Mouse (Mus musculus) small intestine, adult 2 months (tissue): ENCODE measurements around the gene Ccnl2. TPM values are rescaled to one million over a fixed set of nuclear protein-coding genes. Genes with fewer than 3 reads are reported as not detected.

ENCODE experiments used
- H3K27ac ChIP-seq: fragments of 200-500 bp; 2 replicates; pipeline ENCODE4 v1.5.1; 2012; ENCODE audit warnings: low read depth, low read length, control low read depth, inconsistent platforms; ENCODE audit not compliant: insufficient read depth
- H3K27me3 ChIP-seq: fragments of 200-500 bp; 2 replicates; pipeline ENCODE4 v1.6.1; 2012; ENCODE audit warnings: mild to moderate bottlenecking, moderate library complexity, low read length, inconsistent platforms; ENCODE audit not compliant: control insufficient read depth, insufficient read depth
- H3K36me3 ChIP-seq: fragments of 200-500 bp; 2 replicates; pipeline ENCODE4 v1.6.1; 2012; ENCODE audit warnings: mild to moderate bottlenecking, low read length, control low read depth, inconsistent platforms; ENCODE audit not compliant: control insufficient read depth, insufficient read depth
- H3K4me1 ChIP-seq: fragments of 200-500 bp; 2 replicates; pipeline ENCODE4 v1.6.1; 2012; ENCODE audit warnings: low read length, inconsistent platforms, mixed read lengths; ENCODE audit not compliant: control insufficient read depth, insufficient read depth, insufficient read length
- H3K4me3 ChIP-seq: fragments of 200-500 bp; 2 replicates; pipeline ENCODE4 v1.5.1; 2012; ENCODE audit warnings: low read depth, mild to moderate bottlenecking, control low read depth, inconsistent platforms, low read length, moderate library complexity
- CTCF ChIP-seq: fragments of 200-500 bp; IDR thresholded peaks from 2 replicates; pipeline ENCODE4 v1.5.1; 2012; ENCODE audit warnings: low read depth, mild to moderate bottlenecking, control low read depth, inconsistent platforms, low read length, moderate library complexity, mixed read lengths; ENCODE audit not compliant: insufficient replicate concordance, insufficient read length; ENCODE audit errors: extremely low read depth
- POLR2A ChIP-seq: fragments of 200-500 bp; IDR thresholded peaks from 2 replicates; pipeline ENCODE4 v1.6.1; 2012; ENCODE audit warnings: low read depth, mild to moderate bottlenecking, control low read depth, inconsistent platforms, low read length, moderate library complexity
- WGBS: fragments of 180-500 bp; shearing (Covaris S2); methylation state at CpG from one replicate; pipeline ENCODE4 v1.1.7; 2018; 5-methylcytosine and 5-hydroxymethylcytosine counted together
- polyA plus RNA-seq: library from polyadenylated mRNA; depleted of rRNA; stranded (reverse); fragments of >200 nt; gene quantifications from 2 replicates; pipeline ENCODE4 v1.2.3, GENCODE M21; 2012

Ccnl2 gene
- polyA plus RNA-seq, 1 experiment = 31.3 TPM

DNA sequence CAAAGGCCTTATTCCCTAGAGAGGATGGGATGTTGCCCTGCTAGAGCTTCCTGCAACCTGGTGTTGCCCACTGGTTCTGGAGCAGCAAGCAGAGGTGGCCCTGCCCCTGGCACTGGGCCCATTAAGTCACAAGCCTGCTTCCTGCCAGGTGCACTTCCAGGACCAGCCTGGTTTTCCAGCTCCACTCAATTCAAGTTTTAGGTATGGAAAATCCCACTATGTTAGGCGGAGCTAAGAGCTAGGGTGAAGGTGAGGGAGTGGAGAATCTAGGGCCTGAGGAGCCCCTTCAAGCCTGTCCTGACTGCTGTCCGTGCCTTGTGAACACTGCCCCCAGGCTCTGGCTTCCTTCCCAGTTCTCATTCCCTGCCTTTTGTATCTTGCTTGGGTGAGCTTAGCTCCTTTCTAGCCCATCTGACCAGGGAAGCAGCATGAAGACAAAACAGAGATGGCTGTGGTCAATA is 39.7 kb downstream of the Ccnl2 start:
- Histone ChIP-seq H3K36me3 (peaks cover 30% of the 10 kb centered on the region), H3K27me3 (no peaks in the 10 kb centered on the region), H3K27ac (no peak overlapping the region), H3K4me3 (no peak overlapping the region), H3K4me1 (peaks cover 27% of the 10 kb centered on the region)
- 45% methylated on average over 2 of the region's 2 CpGs for WGBS
- TF ChIP-seq POLR2A (no peak), CTCF (no peak)

DNA sequence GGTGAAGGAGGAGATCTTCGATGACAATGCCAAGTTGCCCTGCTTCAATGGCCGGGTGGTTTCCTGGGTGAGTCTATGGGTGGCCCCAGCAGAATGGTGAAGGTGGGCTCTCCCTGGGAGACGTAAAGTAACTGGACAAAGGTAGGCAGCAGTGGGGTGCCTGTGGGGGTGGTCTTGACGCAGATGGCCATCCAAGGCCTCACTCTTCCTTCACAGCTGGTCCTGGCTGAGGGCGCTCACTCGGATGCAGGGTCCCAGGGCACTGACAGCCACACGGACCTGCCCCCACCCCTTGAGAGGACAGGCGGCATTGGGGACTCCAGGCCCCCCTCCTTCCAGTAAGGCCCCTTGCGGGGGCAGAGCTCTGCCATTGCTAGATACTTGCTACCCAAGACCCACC is 41.1 kb downstream of the Ccnl2 start:
- TF ChIP-seq CTCF (no peak), POLR2A (no peak)
- H3K36me3 ChIP-seq = peaks cover 40% of the 10 kb centered on the region
- H3K4me1 ChIP-seq = peaks cover 26% of the 10 kb centered on the region
- 90% methylated on average over 9 of the region's 9 CpGs for WGBS
- no peak overlapping the region for H3K27ac ChIP-seq
- H3K27me3 ChIP-seq = no peaks in the 10 kb centered on the region
- no peak overlapping the region for H3K4me3 ChIP-seq

DNA sequence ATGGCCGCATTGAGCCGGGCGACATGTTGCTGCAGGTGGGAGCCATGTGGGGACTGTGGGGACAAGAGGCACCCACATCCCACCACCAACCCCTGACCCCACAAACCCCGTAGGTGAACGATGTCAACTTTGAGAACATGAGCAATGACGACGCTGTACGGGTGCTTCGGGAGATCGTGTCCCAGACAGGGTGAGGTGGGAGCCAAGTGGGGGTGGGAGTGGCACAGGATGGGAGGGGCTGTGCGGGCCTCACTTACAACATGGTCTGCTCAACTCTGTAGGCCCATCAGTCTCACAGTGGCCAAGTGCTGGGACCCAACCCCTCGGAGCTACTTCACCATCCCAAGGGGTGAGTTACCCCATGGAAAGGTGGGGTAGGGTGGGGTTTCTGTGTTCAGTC is 42.7 kb downstream of the Ccnl2 start:
- WGBS = 92% methylated on average over 12 of the region's 12 CpGs
- H3K4me1 ChIP-seq = peaks cover 12% of the 10 kb centered on the region; the same call in 1 of the 2 replicates
- TF ChIP-seq CTCF (no peak), POLR2A (no peak)
- H3K36me3 ChIP-seq = peaks cover 48% of the 10 kb centered on the region
- no peaks in the 10 kb centered on the region for H3K27me3 ChIP-seq
- H3K27ac ChIP-seq = no peak overlapping the region
- H3K4me3 ChIP-seq = no peak overlapping the region

DNA sequence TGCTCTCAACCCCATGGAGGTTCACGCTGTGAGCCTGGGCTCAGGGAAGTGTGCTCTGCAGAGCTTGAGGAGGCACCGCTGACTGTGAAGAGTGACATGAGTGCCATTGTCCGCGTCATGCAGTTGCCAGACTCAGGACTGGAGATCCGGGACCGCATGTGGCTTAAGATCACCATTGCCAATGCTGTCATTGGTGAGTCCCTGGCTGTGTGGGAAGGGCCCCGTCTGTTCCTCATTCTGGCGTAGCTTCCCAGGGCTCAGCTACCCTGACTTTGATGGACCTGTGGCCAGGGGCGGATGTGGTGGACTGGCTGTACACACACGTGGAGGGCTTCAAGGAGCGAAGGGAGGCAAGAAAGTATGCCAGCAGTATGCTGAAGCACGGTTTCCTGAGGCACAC is 43.8 kb downstream of the Ccnl2 start:
- 92% methylated on average over 12 of the region's 12 CpGs for WGBS
- no peak overlapping the region for H3K4me3 ChIP-seq
- H3K4me1 ChIP-seq = peaks cover 10% of the 10 kb centered on the region; the same call in 1 of the 2 replicates
- peaks cover 52% of the 10 kb centered on the region for H3K36me3 ChIP-seq
- no peak overlapping the region for H3K27ac ChIP-seq
- TF ChIP-seq CTCF (no peak), POLR2A (no peak)
- no peaks in the 10 kb centered on the region for H3K27me3 ChIP-seq

DNA sequence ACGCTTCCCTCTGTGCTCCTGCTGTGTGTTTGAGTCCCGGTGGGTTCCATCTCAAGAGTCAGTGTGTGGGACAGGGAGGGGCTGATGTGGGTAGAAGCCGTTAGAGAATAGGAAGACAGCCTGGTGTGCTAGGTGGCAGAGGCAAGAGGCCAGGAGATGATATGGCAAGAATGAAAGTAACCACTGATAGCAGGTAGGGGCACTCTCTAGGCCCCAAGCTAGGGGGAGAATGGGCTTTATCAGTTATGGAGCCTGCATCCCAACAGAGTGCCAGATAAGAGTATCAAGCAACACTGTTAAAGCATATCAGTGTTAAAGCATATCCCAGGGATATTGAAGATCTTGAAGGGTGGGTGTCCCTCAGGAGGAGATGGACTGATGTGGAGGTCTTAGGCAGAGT is 44.6 kb downstream of the Ccnl2 start:
- Histone ChIP-seq H3K4me3 (no peak overlapping the region), H3K27me3 (no peaks in the 10 kb centered on the region), H3K4me1 (peaks cover 3% of the 10 kb centered on the region; the same call in 1 of the 2 replicates), H3K36me3 (peaks cover 52% of the 10 kb centered on the region), H3K27ac (no peak overlapping the region)
- TF ChIP-seq CTCF (no peak), POLR2A (no peak)
- 88% methylated on average over 3 of the region's 3 CpGs for WGBS

DNA sequence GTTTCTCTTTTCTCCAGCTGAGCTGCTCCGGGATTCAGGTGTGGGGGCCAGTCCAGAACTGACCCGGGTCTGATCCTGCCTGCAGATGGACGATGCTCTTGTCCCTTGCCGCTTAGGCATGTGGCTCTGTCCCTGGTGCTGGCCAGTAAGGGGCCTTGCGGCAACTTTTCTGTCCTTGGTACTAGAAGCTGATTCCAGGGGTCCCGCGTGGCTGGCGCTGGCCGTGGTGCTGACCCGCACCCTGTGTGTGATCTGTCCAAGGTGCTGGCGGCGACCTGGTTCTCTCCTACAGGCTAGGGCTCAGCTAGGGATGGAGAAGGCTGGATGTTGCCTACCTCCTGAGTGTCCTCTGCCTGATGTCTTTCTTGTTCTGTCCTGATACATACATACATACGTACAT is 47.0 kb downstream of the Ccnl2 start:
- peaks cover 48% of the 10 kb centered on the region for H3K36me3 ChIP-seq

DNA sequence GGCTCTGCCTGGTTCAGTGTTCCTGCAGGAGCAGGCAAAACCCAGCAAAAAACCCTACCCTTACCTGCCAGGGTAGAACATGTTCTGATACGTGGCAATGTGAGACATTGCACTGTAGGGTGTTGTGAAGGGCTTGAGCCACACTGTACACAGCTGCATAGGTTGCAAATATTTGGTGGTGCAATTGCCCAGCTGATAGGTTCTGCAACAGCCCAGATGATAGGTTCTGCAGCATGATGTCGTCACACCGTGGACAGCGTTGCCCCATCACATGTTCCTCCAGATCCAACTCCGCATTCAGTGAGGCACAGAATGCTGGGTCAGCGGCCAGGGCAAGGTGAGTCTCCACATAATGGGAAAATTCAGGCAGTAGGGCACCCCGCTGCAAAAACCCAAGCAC is 49.5 kb downstream of the Ccnl2 start:
- Histone ChIP-seq H3K4me3 (no peak overlapping the region), H3K4me1 (no peaks in the 10 kb centered on the region), H3K27me3 (no peaks in the 10 kb centered on the region), H3K27ac (no peak overlapping the region), H3K36me3 (peaks cover 42% of the 10 kb centered on the region)
- 85% methylated on average over 7 of the region's 7 CpGs for WGBS
- TF ChIP-seq POLR2A = no peak

More for the DNA sequence above, 47.0 kb downstream of the Ccnl2 start:
- TF ChIP-seq CTCF = no peak
- no peak for TF ChIP-seq POLR2A
- Histone ChIP-seq H3K27me3 (no peaks in the 10 kb centered on the region), H3K4me1 (no peaks in the 10 kb centered on the region), H3K27ac (no peak overlapping the region), H3K4me3 (no peak overlapping the region)
- WGBS = 41% methylated on average over 13 of the region's 13 CpGs

DNA sequence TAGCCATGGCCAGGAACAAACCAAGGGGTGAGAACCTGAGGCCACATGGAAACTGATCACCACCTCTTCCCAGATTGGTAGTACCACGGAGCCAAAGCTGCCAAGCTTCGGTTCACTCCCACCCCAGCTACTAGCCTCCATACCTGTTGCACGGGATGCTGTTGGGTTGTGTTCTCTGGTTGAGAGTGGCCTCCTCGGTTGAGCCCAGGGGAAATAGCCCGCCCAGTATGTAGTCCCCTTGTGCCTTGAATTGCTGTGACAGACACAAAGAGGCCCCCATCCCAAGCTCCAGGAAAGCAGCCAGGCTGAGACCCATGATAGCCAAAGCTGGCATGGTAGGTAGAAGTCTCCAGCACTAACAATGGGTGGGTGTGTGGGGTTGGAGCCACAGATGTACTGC is 50.7 kb downstream of the Ccnl2 start, which contains the start of gene Tas1r3:
TSS of gene Tas1r3 (minus strand) at position 362 of the 400 bp plus-strand sequence.
- Histone ChIP-seq H3K4me3 (no peak within 1 kb of the TSS), H3K27ac (no peak within 1 kb of the TSS), H3K4me1 (no peaks in the 10 kb centered on the region), H3K27me3 (no peaks in the 10 kb centered on the region), H3K36me3 (peaks cover 35% of the 10 kb centered on the region)
- no peak for TF ChIP-seq POLR2A
- TF ChIP-seq CTCF = no peak
- WGBS = 74% methylated on average over 5 of the region's 5 CpGs
